Mouse (Mus musculus) T-cell, adult 66 days (primary cell): ENCODE data around the gene Gm17416. TPM values are rescaled to one million over a fixed set of nuclear protein-coding genes. Genes with fewer than 3 reads are reported as not detected.

Experiments
- total RNA-seq, 2 experiments: library from RNA; stranded (reverse); gene quantifications; 3 replicates in 1 of 2; 4 replicates in 1 of 2; pipeline ENCODE4 v1.2.4; 2023

Gm17416 gene
- not detected for total RNA-seq

GRCm38 (mm10) chr2:152569038-152569437 lies at the start of gene Gm17416:
Gene Gm17416 (plus strand): TSS chr2:152569338.

GRCm38 (mm10) chr2:152539944-152540710 lies 29.0 kb upstream of the Gm17416 start, which contains the start of gene Defb29:
Gene Defb29 (minus strand): TSS chr2:152540098.

GRCm38 (mm10) chr2:152572114-152572794 lies 3.1 kb downstream of the Gm17416 start, which contains the start of gene Defb21:
Gene Defb21 (plus strand): TSS chr2:152572744.

DNA sequence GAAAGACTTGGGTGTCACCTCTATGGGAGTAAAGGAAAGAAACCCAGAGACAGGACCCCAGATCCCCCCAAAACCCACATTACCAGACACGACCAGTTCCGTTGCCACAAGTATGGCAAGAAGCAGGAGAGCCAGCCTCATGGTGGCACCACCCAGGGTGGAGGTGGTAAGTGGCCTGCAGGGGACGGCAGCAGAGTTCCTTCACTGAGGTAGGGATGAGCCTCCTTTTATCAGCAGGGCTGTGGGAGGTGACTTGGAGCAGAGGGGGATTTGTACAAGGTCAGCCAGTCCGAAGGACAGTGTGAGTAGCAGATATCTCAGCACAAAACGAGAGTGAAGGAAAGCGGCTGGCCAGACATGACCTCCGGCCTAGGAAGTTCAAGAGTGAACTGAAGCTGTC lies 11.0 kb downstream of the Gm17416 start, which contains the start of gene Defb19:
Gene Defb19, minus strand, starts transcription at position 206 of the 400 bp plus-strand sequence.

GRCm38 (mm10) chr2:152599299-152599698 lies 30.2 kb downstream of the Gm17416 start, which contains the start of gene Defb45:
Gene Defb45 (minus strand): TSS chr2:152599399.

GRCm38 (mm10) chr2:152604057-152604456 lies 34.9 kb downstream of the Gm17416 start, which contains the start of gene Defb36:
Gene Defb36 (plus strand): TSS chr2:152604327.

Other genes with a start within 250 kb of the Gm17416 start
- 100 to 1,000 TPM; 263 to 264 TPM for gene Rbck1, start 236.7 kb upstream of the Gm17416 start, total RNA-seq
- 10 to 100 TPM; 13.8 to 16.6 TPM for gene Trib3, start 225.3 kb upstream of the Gm17416 start, total RNA-seq
- gene Nrsn2, start 192.7 kb upstream of the Gm17416 start, total RNA-seq, result not detected
- gene Sox12, start 171.3 kb upstream of the Gm17416 start, total RNA-seq, result under 1 TPM; 0.62 to 0.64 TPM
- 1 to 10 TPM; 2.0 to 2.3 TPM for gene Zcchc3, start 154.3 kb upstream of the Gm17416 start, total RNA-seq
- gene 6820408C15Rik, start 153.8 kb upstream of the Gm17416 start, total RNA-seq, result under 1 TPM in 1 of 2 experiments, not detected in 1; 0.38 TPM
- gene Defb23, start 104.7 kb upstream of the Gm17416 start, total RNA-seq, result not detected
- not detected for gene Defb20, start 92.3 kb upstream of the Gm17416 start, total RNA-seq
- not detected for gene Defb22, start 79.2 kb upstream of the Gm17416 start, total RNA-seq
- gene Defb26, start 57.6 kb upstream of the Gm17416 start, total RNA-seq, result not detected
- gene Defb28, start 51.1 kb upstream of the Gm17416 start, total RNA-seq, result not detected
- not detected for gene Defb29, start 29.2 kb upstream of the Gm17416 start, total RNA-seq
- not detected for gene Defb21, start 3.4 kb downstream of the Gm17416 start, total RNA-seq
- not detected for gene Defb19, start 11.0 kb downstream of the Gm17416 start, total RNA-seq
- not detected for gene Defb45, start 30.1 kb downstream of the Gm17416 start, total RNA-seq
- not detected for gene Defb36, start 35.0 kb downstream of the Gm17416 start, total RNA-seq
- not detected for gene Defb25, start 53.7 kb downstream of the Gm17416 start, total RNA-seq
- gene Rem1, start 57.6 kb downstream of the Gm17416 start, total RNA-seq, result not detected
- 100 to 1,000 TPM; 161 to 185 TPM for gene H13, start 100.1 kb downstream of the Gm17416 start, total RNA-seq
- gene Mcts2, start 117.7 kb downstream of the Gm17416 start, total RNA-seq, result 10 to 100 TPM; 37.7 to 40.0 TPM
- gene Id1, start 166.9 kb downstream of the Gm17416 start, total RNA-seq, result 1 to 10 TPM; 1.2 to 4.1 TPM
- gene Cox4i2, start 184.8 kb downstream of the Gm17416 start, total RNA-seq, result not detected